Mouse (Mus musculus) G1E (cell line): ENCODE results near the gene Prr15l. TPM values are rescaled to one million over a fixed set of nuclear protein-coding genes. Genes with fewer than 3 reads are reported as not detected.

Experiments
- ATAC-seq: 2 replicates; pipeline ENCODE4 v1.8.0; 2016; ENCODE audit warnings: mild to moderate bottlenecking; ENCODE audit not compliant: insufficient number of reproducible peaks, poor library complexity, low FRiP score, severe bottlenecking; ENCODE audit errors: extremely low read depth
- DNase-seq: peaks from one replicate; pipeline ENCODE4 v3.0.0; 2012; ENCODE audit warnings: low spot score
- H3K27me3 ChIP-seq: 2 replicates; pipeline ENCODE4 v1.6.1; 2012; ENCODE audit warnings: mild to moderate bottlenecking, low read length, inconsistent platforms; ENCODE audit not compliant: insufficient read depth
- H3K36me3 ChIP-seq: replicated peaks from 2 replicates; pipeline ENCODE3; 2012; ENCODE audit warnings: mild to moderate bottlenecking, inconsistent platforms
- H3K4me1 ChIP-seq: 2 replicates; pipeline ENCODE4 v1.6.1; 2012; ENCODE audit warnings: low read depth, low read length, inconsistent platforms, mixed read lengths; ENCODE audit not compliant: insufficient read depth
- H3K4me3 ChIP-seq: 2 replicates; pipeline ENCODE4 v1.5.1; 2012; ENCODE audit warnings: low read depth, mild to moderate bottlenecking, inconsistent platforms, low read length, moderate library complexity, mixed read lengths
- H3K9me3 ChIP-seq: replicated peaks from 2 replicates; pipeline ENCODE4 v1.6.1; 2012; ENCODE audit warnings: inconsistent platforms
- CTCF ChIP-seq: IDR thresholded peaks from 2 replicates; pipeline ENCODE4 v1.5.1; 2012; ENCODE audit warnings: low read depth, low read length, inconsistent platforms, mixed read lengths
- GATA1 ChIP-seq: IDR thresholded peaks from 2 replicates; pipeline ENCODE4 v1.6.1; 2012; ENCODE audit warnings: borderline replicate concordance, low read length, inconsistent platforms, mixed read lengths
- GATA2 ChIP-seq: IDR thresholded peaks from 2 replicates; pipeline ENCODE4 v1.6.1; 2012; ENCODE audit warnings: low read depth, low read length, inconsistent platforms, borderline replicate concordance
- POLR2AphosphoS5 ChIP-seq: IDR thresholded peaks from 2 replicates; pipeline ENCODE4 v1.6.1; 2012; ENCODE audit warnings: low read depth, low read length, inconsistent platforms; ENCODE audit not compliant: insufficient replicate concordance
- TAL1 ChIP-seq: conservative IDR thresholded peaks from 2 replicates; pipeline ENCODE4 v1.6.1; 2012; ENCODE audit warnings: low read depth, low read length, inconsistent platforms, mixed read lengths
- polyA plus RNA-seq: library from polyadenylated mRNA; stranded (reverse); fragments of >175 nt; gene quantifications from 2 replicates; pipeline ENCODE4 v1.2.3, GENCODE M21; 2012
- total RNA-seq, 2 experiments: library from RNA; stranded (forward) in 1 of 2; stranded (reverse) in 1 of 2; fragments of 200-1000 nt in 1 of 2; fragments of >200 nt in 1 of 2; fragmentation: Nextera tagmentation in 1 of 2; gene quantifications; 2 replicates each; pipeline ENCODE4 v1.2.3; 2014 to 2017

Prr15l gene
- total and polyA plus RNA-seq, 3 experiments, result 0.05 to 0.17 TPM; not detected in 1

DNA sequence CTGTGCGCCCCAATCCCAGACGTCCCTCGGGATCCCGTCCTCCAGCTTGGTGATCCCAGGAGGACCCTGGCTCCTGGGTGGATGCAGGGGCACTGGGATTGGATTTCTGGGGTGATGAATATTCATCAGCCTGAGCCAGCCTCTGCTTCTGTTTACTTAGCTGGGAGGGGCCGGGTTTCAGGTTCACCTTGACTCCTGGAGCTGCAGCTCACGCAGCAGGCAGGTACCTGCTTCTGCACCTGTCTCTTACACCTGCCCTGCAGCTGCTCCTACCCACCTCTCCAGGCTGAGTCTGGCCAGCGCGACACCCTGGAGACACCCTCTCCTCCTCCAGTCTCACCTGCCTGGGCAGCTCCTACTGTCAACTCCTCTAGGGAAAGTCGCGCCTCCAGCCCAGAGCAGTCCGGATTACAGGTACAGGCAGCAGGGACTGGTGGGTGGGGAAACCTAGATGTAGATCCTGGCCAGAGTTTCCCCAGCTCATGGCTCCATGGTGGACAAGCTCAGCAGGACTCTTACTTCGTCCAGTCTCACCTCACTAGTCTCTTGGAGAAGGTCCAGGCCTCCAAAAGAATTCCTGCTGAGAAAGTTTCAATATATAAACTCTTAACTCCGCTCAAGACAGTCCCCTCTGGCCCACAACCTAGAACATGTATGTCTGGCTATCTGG, 1.3 kb downstream of the Prr15l start:
- ATAC-seq, result no peak
- no peak for DNase-seq
- peaks cover 12% of the 10 kb centered on the region for H3K27me3 ChIP-seq
- TF ChIP-seq GATA2 (no peak), CTCF (no peak), GATA1 (no peak), POLR2AphosphoS5 (no peak), TAL1 (no peak)
- H3K4me1 ChIP-seq, result peaks cover 85% of the 10 kb centered on the region
- H3K9me3 ChIP-seq, result no peaks in the 10 kb centered on the region
- no peak overlapping the region for H3K4me3 ChIP-seq
- peaks cover 6% of the 10 kb centered on the region for H3K36me3 ChIP-seq

DNA sequence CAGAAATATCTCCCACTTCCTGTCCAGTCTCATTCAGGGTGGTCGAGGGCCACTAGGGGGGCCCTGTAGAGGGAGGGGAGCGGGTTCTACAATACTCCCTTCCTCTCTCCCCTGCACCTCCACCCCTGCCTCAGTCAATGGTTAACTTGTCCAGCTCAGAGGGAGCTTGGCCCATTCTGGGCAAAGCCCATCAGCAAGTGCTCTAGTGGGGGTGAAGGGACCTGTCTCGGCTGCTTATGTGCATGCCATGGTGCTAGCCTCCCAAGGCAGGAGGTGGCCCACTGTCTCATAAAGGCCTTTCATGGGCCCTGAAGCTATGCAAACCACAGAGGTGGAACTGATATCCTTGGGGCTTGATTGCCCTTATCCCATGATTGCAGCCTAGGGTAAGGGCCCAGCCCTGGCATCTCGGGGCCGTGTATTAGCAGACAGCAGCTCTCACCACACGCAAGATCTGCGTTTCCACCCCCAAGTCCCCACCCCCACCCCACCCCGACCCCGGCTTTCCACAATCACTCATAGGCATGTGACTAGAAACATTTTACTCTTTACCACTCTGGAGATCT, 1.9 kb downstream of the Prr15l start:
- no peak for ATAC-seq
- no peaks in the 10 kb centered on the region for H3K9me3 ChIP-seq
- TF ChIP-seq CTCF, result no peak
- TF ChIP-seq GATA2, result no peak
- TF ChIP-seq POLR2AphosphoS5, result no peak
- TF ChIP-seq GATA1, result no peak
- TF ChIP-seq TAL1, result no peak
- H3K27me3 ChIP-seq, result peaks cover 12% of the 10 kb centered on the region
- H3K4me1 ChIP-seq, result peaks cover 85% of the 10 kb centered on the region
- DNase-seq, result no peak
- H3K4me3 ChIP-seq, result no peak overlapping the region; the same call in 1 of the 2 replicates
- peaks cover 12% of the 10 kb centered on the region for H3K36me3 ChIP-seq

DNA sequence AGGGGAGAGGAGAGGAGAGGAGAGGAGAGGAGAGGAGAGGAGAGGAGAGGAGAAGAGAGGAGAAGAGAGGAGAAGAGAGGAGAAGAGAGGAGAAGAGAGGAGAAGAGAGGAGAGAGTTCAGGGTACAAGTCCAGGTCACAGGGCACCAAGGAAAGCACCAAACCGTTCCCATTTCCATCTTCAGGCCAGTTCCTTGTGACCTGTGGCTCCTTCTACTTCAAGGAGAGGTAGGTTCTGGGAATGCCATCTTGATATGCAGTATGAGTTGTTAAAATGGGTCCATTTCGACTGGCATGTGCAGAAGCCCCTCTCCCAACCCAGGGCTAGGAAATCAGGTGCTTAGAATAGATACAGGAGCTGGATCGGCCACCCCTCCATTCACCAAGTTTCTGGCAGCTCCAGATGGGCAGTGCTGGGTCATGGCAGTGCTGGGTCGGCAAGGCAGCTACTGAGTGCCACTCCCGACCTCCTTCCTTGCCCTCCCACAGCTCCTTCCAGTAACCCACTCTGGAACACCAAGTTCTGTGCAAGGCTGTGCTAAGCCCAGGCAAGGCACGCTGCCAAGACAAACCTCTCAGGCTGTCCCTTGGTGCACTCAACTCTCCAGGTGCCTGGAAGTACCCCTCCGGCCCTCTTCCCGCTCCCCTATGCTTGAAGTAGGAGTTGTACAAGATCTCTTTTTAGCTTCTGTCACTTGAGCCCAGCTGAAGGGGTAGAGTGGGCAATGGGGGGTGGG, 3.6 kb downstream of the Prr15l start:
- Histone ChIP-seq H3K4me3 (no peak overlapping the region; the same call in 1 of the 2 replicates), H3K36me3 (peaks cover 26% of the 10 kb centered on the region), H3K27me3 (peaks cover 12% of the 10 kb centered on the region), H3K4me1 (peaks cover 84% of the 10 kb centered on the region), H3K9me3 (no peaks in the 10 kb centered on the region)
- no peak for TF ChIP-seq GATA2
- TF ChIP-seq GATA1, result no peak
- TF ChIP-seq POLR2AphosphoS5, result no peak
- TF ChIP-seq CTCF, result no peak
- no peak for TF ChIP-seq TAL1
- DNase-seq (no peak), ATAC-seq (no peak)

DNA sequence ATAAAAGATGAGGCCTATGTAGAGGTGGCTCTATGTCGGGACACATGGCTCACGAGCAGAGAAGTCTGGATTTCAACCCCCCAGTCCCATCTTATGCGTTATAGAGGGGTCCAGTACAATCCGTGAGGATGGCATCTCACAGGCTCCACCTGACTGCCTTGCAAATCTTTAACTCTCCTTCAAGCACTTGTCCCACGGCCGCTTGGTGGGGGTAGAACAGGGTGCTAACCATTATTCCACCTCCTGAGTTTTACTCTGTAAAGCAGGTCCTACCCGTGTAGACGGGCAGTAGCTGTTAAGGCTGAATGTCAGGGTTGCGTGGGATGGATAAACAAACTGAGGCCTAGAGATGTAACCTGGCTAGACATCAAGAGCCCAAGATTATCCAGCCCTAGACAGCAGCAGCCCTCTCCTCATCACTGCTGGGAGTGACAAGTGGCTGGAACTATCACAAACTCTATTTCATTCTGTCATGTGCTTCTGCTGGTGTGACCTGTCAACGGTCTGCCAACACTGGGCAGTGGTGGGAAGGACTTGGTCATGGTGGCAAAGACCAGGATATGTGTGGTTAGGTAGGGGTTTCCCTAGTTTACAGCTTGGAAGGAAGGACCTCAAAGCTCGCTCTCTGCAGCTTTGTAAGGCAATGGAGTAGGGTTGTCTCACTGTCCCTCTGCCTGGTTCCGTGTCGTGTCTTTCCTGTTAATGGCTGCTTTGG, 5.8 kb downstream of the Prr15l start:
- TF ChIP-seq POLR2AphosphoS5 (no peak), GATA2 (no peak), CTCF (no peak), GATA1 (no peak), TAL1 (no peak)
- no peak for DNase-seq
- no peaks in the 10 kb centered on the region for H3K9me3 ChIP-seq
- H3K27me3 ChIP-seq, result peaks cover 9% of the 10 kb centered on the region
- H3K4me1 ChIP-seq, result peaks cover 85% of the 10 kb centered on the region
- H3K4me3 ChIP-seq, result no peak overlapping the region
- no peak for ATAC-seq
- peaks cover 49% of the 10 kb centered on the region for H3K36me3 ChIP-seq

DNA sequence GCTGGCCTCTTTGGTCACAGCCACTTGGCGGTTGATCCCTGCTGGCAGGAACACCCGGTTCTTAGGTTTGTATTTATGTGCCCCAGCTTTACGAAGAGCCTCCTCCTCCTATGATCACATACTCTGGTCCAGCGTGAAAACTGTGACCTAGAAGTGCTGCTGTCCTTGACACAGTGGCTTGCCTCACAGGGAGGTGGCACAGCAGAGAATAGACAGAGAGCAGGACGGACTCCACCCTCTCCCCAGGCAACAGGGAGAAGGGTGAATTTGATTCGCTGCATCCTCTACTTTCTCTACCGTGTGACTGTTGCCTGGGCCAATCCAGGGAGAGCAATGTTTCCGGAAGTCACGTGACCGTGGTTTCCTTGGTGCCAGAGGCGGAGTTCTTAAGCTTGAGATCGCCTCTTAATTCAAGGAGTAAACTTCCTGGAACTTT, 7.0 kb downstream of the Prr15l start:
- H3K27me3 ChIP-seq, result peaks cover 3% of the 10 kb centered on the region; the same call in 1 of the 2 replicates
- ATAC-seq (peak; percentile 80), DNase-seq (peak; percentile 73)
- no peaks in the 10 kb centered on the region for H3K9me3 ChIP-seq
- TF ChIP-seq CTCF (no peak), POLR2AphosphoS5 (no peak), GATA2 (no peak), TAL1 (no peak), GATA1 (no peak)
- peak overlapping the region; percentile 24; the same call in 1 of the 2 replicates for H3K4me3 ChIP-seq
- H3K4me1 ChIP-seq, result peaks cover 85% of the 10 kb centered on the region
- H3K36me3 ChIP-seq, result peaks cover 61% of the 10 kb centered on the region
